Mouse (Mus musculus): Measurements from ENCODE around the gene Ercc6l.

Ercc6l gene

GRCm38 (mm10) chrX:102156618-102157422 lies at the start of gene Ercc6l:
Ercc6l (minus strand) TSS chrX:102157091.
- peak; percentile 94 for DNase-seq (ENCODE audit: low spot score in 2 of 2)

DNA sequence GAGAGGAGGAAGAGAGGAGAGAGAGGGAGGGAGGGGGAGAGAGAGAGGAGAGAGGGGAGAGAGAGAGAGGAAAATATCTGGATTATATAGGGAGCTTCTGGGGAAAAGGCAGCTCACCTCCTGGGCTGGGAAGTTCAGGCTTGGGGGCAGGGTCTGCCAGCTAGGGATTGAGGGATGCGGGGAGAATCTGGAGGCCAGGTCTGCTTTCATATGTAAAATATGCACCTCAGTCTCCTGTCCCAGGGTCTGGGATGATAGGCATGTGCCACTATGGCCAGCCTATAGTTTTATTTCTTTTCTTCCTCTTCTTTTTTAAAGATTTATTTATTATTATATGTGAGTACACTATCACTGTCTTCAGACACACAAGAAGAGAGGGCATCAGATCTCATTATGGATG lies 33.9 kb upstream of the Ercc6l start:
- DNase-seq (ENCODE audit: low spot score in 2 of 2) = no peak

DNA sequence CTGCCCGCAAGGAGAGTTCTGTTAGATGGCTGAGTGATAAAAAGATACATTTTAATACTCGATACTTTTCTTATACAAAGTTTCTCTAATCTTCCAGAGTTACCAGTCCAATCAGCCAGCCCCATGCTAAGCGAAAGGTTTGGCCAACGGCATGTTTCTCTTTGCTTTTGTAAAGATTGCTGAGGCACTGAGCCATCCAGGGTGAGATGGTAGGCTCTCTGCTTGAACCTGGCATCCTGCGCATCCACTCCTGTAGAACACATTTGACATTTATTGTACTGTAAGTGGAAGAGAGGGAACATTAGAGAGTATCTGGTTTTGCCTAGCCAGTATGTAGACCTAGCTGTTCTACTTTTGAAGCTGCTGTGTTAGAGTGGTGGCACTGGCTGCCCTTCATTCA lies 32.7 kb upstream of the Ercc6l start:
- DNase-seq (ENCODE audit: low spot score in 2 of 2) = no peak

DNA sequence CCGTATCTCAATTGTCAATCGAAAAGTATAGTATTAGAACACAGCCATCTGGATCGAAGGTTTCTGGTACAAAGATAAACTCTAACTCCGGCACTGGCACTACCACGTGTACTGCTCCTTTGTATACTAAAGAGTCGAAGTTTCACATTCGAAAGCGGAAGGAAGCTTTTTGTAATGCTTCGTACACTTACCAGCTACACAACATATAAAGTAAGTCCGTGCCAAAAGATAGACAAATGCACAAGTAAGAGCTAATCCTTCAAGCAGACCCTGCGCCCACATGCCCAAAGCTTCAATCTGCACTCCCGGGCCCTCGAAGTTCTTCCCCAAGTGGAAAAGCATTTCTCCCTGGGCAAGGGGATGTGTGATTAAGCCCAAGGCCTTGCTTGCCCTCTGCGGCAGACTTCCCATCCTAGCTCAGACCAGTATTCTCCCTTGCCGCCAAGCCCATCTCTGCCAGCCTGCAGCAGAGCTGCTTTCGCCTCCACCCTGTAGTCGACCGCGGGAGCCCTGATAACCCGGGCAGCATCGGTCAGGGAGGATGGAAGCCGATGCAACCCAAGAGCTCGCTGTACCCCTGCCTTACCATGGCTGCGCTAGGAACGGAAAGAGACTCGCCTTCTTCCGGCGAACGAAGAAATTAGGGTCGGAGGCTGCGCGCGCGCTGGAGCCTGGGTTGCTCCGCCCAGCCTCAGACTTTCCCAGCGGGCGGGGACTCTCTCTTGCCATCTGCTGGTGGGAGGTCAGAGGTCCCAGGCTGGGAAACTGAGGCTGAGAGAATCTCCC lies 32.0 kb upstream of the Ercc6l start, which contains the start of gene Rps4x:
Rps4x (minus strand) TSS at position 683 of the 786 bp plus-strand sequence.
- DNase-seq (ENCODE audit: low spot score in 2 of 2) = peak; percentile 88

- no peak for DNase-seq (ENCODE audit: low spot score in 2 of 2)
These were observed 30.3 kb upstream of the Ercc6l start for GRCm38 (mm10) chrX:102187023-102187699.

DNA sequence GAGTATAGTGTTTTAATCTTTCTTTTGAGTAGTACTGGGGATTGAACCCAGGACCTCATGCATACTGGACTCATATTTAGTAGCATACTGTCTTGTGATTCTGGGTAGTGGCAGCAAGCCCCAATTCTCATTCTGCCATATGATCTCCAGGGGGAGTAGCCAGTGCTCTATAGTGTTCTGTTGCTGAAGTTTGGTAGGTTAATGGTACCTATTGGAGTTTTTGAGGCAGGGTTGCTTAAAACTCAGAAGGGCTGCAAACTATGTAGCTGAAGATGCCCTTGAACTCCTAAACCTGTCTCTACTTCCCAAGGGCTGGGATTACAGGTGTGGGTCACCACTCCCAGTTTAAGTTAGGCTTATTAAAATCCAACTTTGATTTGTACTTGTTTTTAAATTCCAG lies 25.7 kb upstream of the Ercc6l start:
- no peak for DNase-seq (ENCODE audit: low spot score in 2 of 2)

DNA sequence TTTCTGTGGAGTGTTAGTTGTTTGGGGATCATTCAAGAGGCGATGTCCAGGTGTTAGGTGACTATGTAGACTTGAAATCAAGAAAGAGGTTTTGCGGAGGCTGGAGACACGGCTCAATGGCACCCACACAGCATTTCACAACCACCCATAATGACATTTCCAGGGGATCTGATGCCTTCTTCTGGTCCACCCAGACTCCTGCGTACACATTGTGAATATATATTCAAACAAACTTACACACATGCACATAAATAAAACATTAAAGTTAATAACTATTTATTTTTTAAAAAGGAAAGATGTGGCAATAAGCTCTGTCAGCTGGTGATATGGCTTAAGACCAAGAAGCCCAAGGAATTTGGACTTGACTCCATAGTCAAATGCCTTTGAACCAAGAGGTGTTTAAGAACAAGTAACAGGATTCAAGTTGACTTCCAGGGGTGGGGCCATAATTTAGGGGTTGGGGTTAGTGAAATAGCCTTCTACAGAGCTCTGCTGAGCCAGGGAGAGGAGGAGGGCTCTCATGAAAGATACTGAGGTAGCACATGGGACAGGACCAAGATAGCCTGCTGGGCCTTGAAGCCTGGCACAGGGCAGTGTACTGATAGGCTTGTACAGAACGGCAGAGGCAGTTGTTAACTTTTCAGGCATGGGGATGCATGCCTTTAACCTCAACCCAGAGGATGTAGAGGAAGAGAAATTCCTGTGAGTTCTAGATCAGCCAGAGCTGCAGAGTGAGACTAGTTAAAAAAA lies 18.8 kb upstream of the Ercc6l start:
- DNase-seq (ENCODE audit: low spot score in 2 of 2) = no peak

GRCm38 (mm10) chrX:102170900-102171299 lies 14.0 kb upstream of the Ercc6l start:
- no peak for DNase-seq (ENCODE audit: low spot score in 2 of 2)

DNA sequence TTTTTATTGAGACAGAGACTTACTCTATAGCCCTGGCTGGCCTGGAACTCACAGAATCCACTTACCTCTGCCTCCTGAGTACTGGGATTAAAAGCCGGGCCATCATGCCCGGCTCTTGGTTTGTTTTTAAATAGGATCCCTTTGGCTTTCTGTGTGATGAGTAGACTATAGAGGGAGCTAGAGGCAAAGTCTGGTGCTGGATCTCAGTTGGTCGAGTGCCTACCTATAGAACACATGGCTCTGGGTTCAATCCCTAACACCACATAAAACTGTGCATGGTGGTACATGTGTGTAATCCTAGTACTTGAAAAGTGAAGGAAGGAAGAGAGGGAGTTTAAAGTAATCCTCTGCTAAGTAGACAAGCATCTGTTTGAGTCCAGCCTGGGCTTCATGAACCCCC lies 13.2 kb upstream of the Ercc6l start:
- no peak for DNase-seq (ENCODE audit: low spot score in 2 of 2)

- no peak for DNase-seq (ENCODE audit: low spot score in 2 of 2)
These were observed 12.8 kb upstream of the Ercc6l start for GRCm38 (mm10) chrX:102169724-102170123.

GRCm38 (mm10) chrX:102166986-102167385 lies 10.1 kb upstream of the Ercc6l start:
- no peak for DNase-seq (ENCODE audit: low spot score in 2 of 2)

- peak in 1 of 2 experiments; percentile 34 for DNase-seq (ENCODE audit: low spot score in 2 of 2)
These were observed 9.6 kb upstream of the Ercc6l start for GRCm38 (mm10) chrX:102166521-102166920.

GRCm38 (mm10) chrX:102163529-102163928 lies 6.6 kb upstream of the Ercc6l start:
- peak in 1 of 2 experiments; percentile 26 for DNase-seq (ENCODE audit: low spot score in 2 of 2)

GRCm38 (mm10) chrX:102163096-102163495 lies 6.2 kb upstream of the Ercc6l start:
- no peak for DNase-seq (ENCODE audit: low spot score in 2 of 2)

DNA sequence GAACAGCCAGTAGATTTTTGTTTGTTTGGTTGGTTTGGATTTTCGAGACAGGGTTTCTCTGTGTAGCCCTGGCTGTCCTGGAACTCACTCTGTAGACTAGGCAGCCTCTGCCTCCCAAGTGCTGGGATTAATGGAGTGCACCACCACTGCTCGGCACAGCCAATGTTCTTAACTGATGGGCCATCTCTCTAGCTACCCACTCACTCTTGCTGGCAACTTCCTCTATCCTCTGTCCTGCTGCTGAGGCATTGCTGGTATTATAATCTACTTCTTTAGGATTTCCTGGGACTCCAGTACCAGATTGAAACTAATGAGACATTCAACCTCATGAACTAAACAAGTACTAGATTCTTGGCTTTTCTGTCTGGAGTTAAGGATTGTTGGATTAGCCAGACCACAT lies 3.6 kb upstream of the Ercc6l start:
- no peak for DNase-seq (ENCODE audit: low spot score in 2 of 2)

DNA sequence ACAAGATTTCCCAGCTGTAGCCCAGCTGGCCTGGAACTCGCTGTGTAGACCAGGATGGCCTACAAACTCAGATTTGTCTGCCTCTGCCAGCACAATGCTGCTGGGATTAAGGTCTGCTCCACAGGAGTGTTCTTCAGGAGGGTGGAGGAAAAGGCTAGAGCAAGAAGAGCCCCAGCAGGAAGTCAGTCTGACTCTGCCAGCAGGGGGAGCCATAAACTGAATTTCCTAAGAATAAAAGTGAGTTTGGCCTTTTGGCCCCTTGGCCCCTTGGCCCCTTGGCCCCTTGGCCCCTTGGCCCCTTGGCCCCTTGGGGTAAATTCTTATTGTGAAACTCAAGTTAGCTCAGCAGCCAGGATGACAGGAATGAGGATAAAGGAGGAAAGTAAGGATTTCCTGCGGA lies 2.9 kb upstream of the Ercc6l start:
- peak in 1 of 2 experiments; percentile 22 for DNase-seq (ENCODE audit: low spot score in 2 of 2)

DNA sequence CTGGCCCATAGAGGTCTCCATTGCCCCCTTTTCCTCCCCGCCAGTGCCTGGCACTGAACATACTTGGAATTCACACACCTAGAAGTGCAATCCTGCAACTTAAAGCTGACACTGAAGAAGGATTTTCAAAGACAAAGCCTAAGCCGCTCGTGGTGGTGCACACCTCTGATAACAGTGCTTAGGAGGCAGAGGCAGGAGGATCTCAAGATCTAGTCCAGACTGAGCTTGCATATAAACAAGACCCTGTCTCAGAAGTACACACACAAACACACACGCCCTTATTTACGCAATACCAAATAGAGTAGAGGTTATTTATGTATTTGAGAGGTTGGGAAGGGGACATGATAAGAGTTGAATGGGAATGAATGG lies 516 bp upstream of the Ercc6l start:
- DNase-seq (ENCODE audit: low spot score in 2 of 2) = no peak

- DNase-seq (ENCODE audit: low spot score in 2 of 2) = no peak
These were observed 15.7 kb downstream of the Ercc6l start for GRCm38 (mm10) chrX:102141157-102141556.

DNA sequence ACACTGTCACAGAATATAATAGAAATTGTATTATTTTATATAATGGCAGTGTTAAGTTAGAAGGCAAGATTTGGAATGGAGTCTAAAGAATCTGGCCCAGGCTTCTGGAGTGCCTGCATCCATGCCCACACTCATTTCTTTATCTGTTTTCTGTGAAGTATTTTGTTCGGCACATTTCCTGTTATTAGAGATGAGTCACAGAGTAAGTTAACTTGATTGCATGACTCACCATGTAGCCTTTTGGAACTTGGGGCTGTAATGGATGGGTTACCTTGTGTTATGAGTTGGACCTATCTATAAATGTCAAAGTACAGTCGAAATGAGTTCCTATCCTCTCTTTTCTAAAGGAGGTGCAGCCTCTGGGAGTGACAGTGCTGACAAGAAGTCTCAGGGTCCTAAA lies 35.6 kb downstream of the Ercc6l start:
- no peak for DNase-seq (ENCODE audit: low spot score in 2 of 2)

DNA sequence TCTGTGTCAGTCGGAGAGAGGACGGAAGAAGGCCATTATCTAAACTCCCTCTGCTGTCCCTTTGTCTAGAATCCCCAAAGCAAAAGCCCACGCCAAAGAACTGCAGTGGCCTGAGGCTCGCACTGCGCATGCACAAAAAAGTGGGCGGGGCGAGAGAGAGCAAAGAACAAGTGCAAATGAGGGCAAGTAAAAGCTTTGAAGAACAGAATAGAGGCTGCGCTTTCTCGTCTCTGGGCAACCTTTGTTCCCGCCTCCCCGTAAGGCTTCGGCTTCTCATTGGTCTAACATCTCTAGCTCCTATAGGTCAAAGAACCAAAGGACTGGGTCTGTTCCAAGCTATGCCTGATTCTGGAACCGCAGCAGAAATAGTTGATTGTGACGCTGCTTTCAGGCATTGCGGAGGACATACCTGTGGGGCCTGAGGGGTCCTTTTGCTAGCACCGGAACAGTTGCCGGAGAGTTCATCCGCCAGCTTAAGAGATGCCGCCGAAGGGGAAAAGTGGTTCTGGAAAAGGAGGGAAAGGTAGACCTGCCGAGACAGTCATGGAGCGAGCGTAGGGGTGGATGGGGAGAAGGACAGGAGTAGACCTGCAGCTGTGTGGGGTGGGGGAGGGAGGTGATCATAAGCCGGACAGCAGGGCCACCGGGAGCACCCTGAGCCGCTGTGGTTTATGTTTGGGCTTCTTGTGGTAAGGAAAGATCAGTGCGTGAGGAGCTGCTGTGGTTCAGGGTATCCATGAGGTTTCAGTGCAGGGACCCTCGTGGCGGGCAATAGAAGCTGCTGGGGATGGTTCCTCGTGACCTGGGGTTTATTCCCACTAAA lies 37.6 kb downstream of the Ercc6l start, which contains the start of gene Pin4:
Pin4 (plus strand) TSS at position 406 of the 823 bp plus-strand sequence.
- DNase-seq (ENCODE audit: low spot score in 2 of 2) = peak; percentile 95 to 97

GRCm38 (mm10) chrX:102115676-102116075 lies 41.2 kb downstream of the Ercc6l start:
- DNase-seq (ENCODE audit: low spot score in 2 of 2) = peak in 1 of 2 experiments; percentile 37

Measured in right cerebral cortex, postnatal 10 days (tissue).